Mouse (Mus musculus): ENCODE results near the gene Vwa3b. TPM values are rescaled to one million over a fixed set of nuclear protein-coding genes. Genes with fewer than 3 reads are reported as not detected.

Gene Vwa3b
- total RNA-seq, 2 experiments from 2014 or later, result 54.9 to 56.1 TPM

- TF ChIP-seq CTCF (IDR thresholded peaks at IDR 0.05), result no peak
- Histone ChIP-seq H3K27ac (peak overlapping the region; percentile 84), H3K4me3 (peak overlapping the region; percentile 53)
- intact Hi-C loops (cut with DNase I), result loop anchor here (10.0 kb wide), 1 partner anchor 296 kb away; no protein-coding TSS in a partner anchor
- DNase-seq, result peak; percentile 58
These were observed 204.9 kb downstream of the Vwa3b start for GRCm38 (mm10) chr1:37231295-37231701.

Other genes with a start within 250 kb of the Vwa3b start
- gene Tmem131, start 82.9 kb upstream of the Vwa3b start, total RNA-seq (2021), result 10 to 100 TPM; 24.1 to 37.5 TPM
- under 1 TPM; 0.26 to 0.45 TPM for gene Cnga3, start 187.8 kb downstream of the Vwa3b start, total RNA-seq (2021)